In genomic region chr15:101327282-101327681, GRCm38 (mm10) we compare ENCODE assay signal across 8 mouse cellular contexts. TPM values are rescaled to one million over a fixed set of nuclear protein-coding genes. Genes with fewer than 3 reads are reported as not detected.
DNase-seq lines count a peak whose midpoint lies in the region; ATAC-seq and TF ChIP-seq lines count a peak whose summit lies in the region.

No protein-coding gene starts in this region.

- no peaks in the 10 kb centered on the region for H3K9me3 ChIP-seq in kidney, embryonic 15.5 days (replicated peaks)
- no peaks in the 10 kb centered on the region for H3K9me3 ChIP-seq in liver, postnatal 0 days (ENCODE audit: low read length)

- no peak overlapping the region for H3K4me3 ChIP-seq in kidney, embryonic 15.5 days (replicated peaks)
- H3K4me3 ChIP-seq in liver, postnatal 0 days (ENCODE audit: low read depth, low read length) = no peak overlapping the region

- H3K27me3 ChIP-seq in kidney, embryonic 15.5 days = no peaks in the 10 kb centered on the region
- 0 out of 2 replicates have a peak, but pooled peaks cover 2% of the 10 kb centered on the region for H3K27me3 ChIP-seq in liver, postnatal 0 days (ENCODE audit: insufficient read depth, low read length)

- DNase-seq in B cell, adult 2 months = peak; percentile 82
- DNase-seq in adipocyte (ENCODE audit: low spot score) = peak; percentile 94
- peak; percentile 90 for DNase-seq in embryo, embryonic 10 days (ENCODE audit: low spot score)
- DNase-seq in heart, adult 9 months (ENCODE audit: low spot score in 2 of 2) = peak; percentile 57 to 81
- DNase-seq in liver, postnatal 0 days = peak; percentile 87
- peak; percentile 34 for DNase-seq in retina, adult 2 months (ENCODE audit: low read depth, low spot score)
- peak; percentile 49 for DNase-seq in thymus, postnatal 14 days

- no peak for TF ChIP-seq EP300 in liver, postnatal 0 days (IDR thresholded peaks at IDR 0.05; ENCODE audit: low read depth)

- H3K27ac ChIP-seq in kidney, embryonic 15.5 days = no peak overlapping the region
- no peak overlapping the region for H3K27ac ChIP-seq in liver, postnatal 0 days (ENCODE audit: low read depth)

- peak; percentile 93 for TF ChIP-seq CTCF in liver, postnatal 0 days (IDR thresholded peaks at IDR 0.05; ENCODE audit: low read depth)

- H3K4me1 ChIP-seq in kidney, embryonic 15.5 days = peaks cover 22% of the 10 kb centered on the region
- no peaks in the 10 kb centered on the region for H3K4me1 ChIP-seq in liver, postnatal 0 days (ENCODE audit: insufficient read depth)

- WGBS in kidney, embryonic 15.5 days = 6% methylated on average over 6 of the region's 6 CpGs
- WGBS in liver, postnatal 0 days (ENCODE audit: insufficient replicate concordance) = 4% methylated on average over 6 of the region's 6 CpGs

- H3K36me3 ChIP-seq in kidney, embryonic 15.5 days = no peaks in the 10 kb centered on the region
- no peaks in the 10 kb centered on the region for H3K36me3 ChIP-seq in liver, postnatal 0 days (replicated peaks; ENCODE audit: insufficient read depth, low read length)

- 0 out of 2 replicates have a peak, but pooled peaks have one; percentile 27 for ATAC-seq in kidney, embryonic 15.5 days (replicated peaks; ENCODE audit: low FRiP score)
- ATAC-seq in liver, postnatal 0 days = peak; percentile 53

- no peak overlapping the region for H3K4me2 ChIP-seq in kidney, embryonic 15.5 days
- no peak overlapping the region for H3K4me2 ChIP-seq in liver, postnatal 0 days (ENCODE audit: low read depth, low read length)

- H3K9ac ChIP-seq in kidney, embryonic 15.5 days = no peak overlapping the region
- H3K9ac ChIP-seq in liver, postnatal 0 days (replicated peaks) = no peak overlapping the region

RNA-seq across cellular contexts. Expression of gene 6030408B16Rik, which starts 34.3 kb away (rescaled TPM):
- 18.1 and 19.9 TPM in 2 replicates for polyA plus RNA-seq in kidney, embryonic 15.5 days (2015; fragmentation: Nextera tagmentation; extraction: Ambion mirVana)
- polyA plus RNA-seq in liver, postnatal 0 days (2015; fragmentation: Nextera tagmentation; extraction: Ambion mirVana) = 0.36 and 0.45 TPM in 2 replicates

RNA-seq across cellular contexts. Expression of gene Krt80, which starts 42.7 kb away (rescaled TPM):
- 1.6 and 2.3 TPM in 2 replicates for polyA plus RNA-seq in kidney, embryonic 15.5 days (2015; fragmentation: Nextera tagmentation; extraction: Ambion mirVana)
- polyA plus RNA-seq in liver, postnatal 0 days (2015; fragmentation: Nextera tagmentation; extraction: Ambion mirVana) = 0.31 and 0.38 TPM in 2 replicates

RNA-seq across cellular contexts. Expression of gene Atg101, which starts 43.2 kb away (rescaled TPM):
- polyA plus RNA-seq in kidney, embryonic 15.5 days (2015; fragmentation: Nextera tagmentation; extraction: Ambion mirVana) = 75.0 and 80.1 TPM in 2 replicates
- polyA plus RNA-seq in liver, postnatal 0 days (2015; fragmentation: Nextera tagmentation; extraction: Ambion mirVana) = 33.8 and 34.4 TPM in 2 replicates

Comparison
In these comparisons a context has a peak if more than half of its experiments do, and no peak if none do; other contexts are left out.
1. DNase-seq: peak in every context shown above with its lines; median percentile 94 in adipocyte; 90 in embryo, embryonic 10 days; 87 in liver, postnatal 0 days; 82 in B cell, adult 2 months; 69 in heart, adult 9 months; 49 in thymus, postnatal 14 days; 34 in retina, adult 2 months.
2. RNA of gene 6030408B16Rik, which starts 34.3 kb away (polyA plus RNA-seq): 18.1 to 19.9 TPM in kidney, embryonic 15.5 days; 0.36 to 0.45 TPM in liver, postnatal 0 days; every median in the first group is over 10 times any median in the second.